Comparison of ENCODE assay signal across 12 mouse cellular contexts in the genomic region with DNA sequence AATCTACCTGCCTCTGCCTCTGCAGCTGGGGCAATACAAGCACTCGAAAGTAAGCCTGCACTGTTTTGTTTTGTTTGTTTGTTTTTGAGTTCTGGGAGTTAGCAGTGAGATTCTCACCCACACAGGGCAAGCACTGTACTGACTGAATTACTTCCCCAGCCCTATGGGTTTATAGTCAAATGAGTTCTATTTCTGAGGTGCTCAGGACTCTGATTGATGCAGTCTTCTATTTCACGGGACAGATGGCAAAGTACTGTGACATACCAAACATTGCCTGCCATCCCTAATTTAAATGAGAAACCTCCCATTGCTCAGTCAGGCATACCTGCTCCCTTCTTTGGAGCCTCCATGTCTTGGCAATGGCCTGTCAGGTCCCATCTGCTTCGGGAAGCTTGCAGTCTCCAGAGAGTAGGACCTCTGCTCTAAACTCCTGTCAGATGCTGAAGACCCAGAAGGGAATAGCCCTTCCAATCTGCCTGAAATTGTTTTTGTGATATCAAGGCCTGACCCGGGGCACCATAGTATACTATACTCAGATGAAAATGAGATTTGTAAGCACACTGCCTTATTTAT.
DNase-seq lines count a peak whose midpoint lies in the region; ATAC-seq lines count a peak whose summit lies in the region.
"Had no signal": no experiment of that assay in that cellular context is flagged by ENCODE, and none has a peak within 500 bp of the region (broad histone marks: within the 10 kb centered on the region; RNA-seq: fewer than 3 reads in every experiment).

No protein-coding gene starts in this region.

- H3K4me1 ChIP-seq in midbrain, embryonic 12.5 days, result no peaks in the 10 kb centered on the region
- no peaks in the 10 kb centered on the region for H3K4me1 ChIP-seq in midbrain, embryonic 11.5 days (ENCODE audit: control insufficient read depth, insufficient read depth, low read length)
- H3K4me1 ChIP-seq in forebrain, embryonic 15.5 days, result peaks cover 6% of the 10 kb centered on the region; the same call in 1 of the 2 replicates
- no peaks in the 10 kb centered on the region for H3K4me1 ChIP-seq in hindbrain, embryonic 15.5 days (replicated peaks)
- H3K4me1 ChIP-seq: limb, embryonic 12.5 days had no signal

- no peak overlapping the region for H3K27ac ChIP-seq in midbrain, embryonic 12.5 days (replicated peaks)
- no peak overlapping the region for H3K27ac ChIP-seq in midbrain, embryonic 11.5 days (ENCODE audit: low read depth, low read length)
- H3K27ac ChIP-seq in forebrain, embryonic 15.5 days (replicated peaks), result no peak overlapping the region
- no peak overlapping the region for H3K27ac ChIP-seq in hindbrain, embryonic 15.5 days (replicated peaks)
- H3K27ac ChIP-seq: limb, embryonic 12.5 days had no signal

- 0 out of 2 replicates have a peak, but pooled peaks have one; percentile 19 for ATAC-seq in midbrain, embryonic 12.5 days (ENCODE audit: low FRiP score, low read depth)
- no peak for ATAC-seq in midbrain, embryonic 11.5 days (ENCODE audit: low FRiP score)
- ATAC-seq in forebrain, embryonic 15.5 days (replicated peaks), result peak; percentile 92
- peak; percentile 88 for ATAC-seq in hindbrain, embryonic 15.5 days (ENCODE audit: low FRiP score, low read depth)
- ATAC-seq: inflammation-experienced regulatory T-cells, adult 6 months had no signal

- 63% methylated on average over 4 of the region's 4 CpGs for WGBS in midbrain, embryonic 12.5 days
- 75% methylated on average over 4 of the region's 4 CpGs for WGBS in midbrain, embryonic 11.5 days
- WGBS in forebrain, embryonic 15.5 days, result 46% methylated on average over 4 of the region's 4 CpGs
- 40% methylated on average over 4 of the region's 4 CpGs for WGBS in hindbrain, embryonic 15.5 days

- H3K9me3 ChIP-seq in midbrain, embryonic 12.5 days, result no peaks in the 10 kb centered on the region
- no peaks in the 10 kb centered on the region for H3K9me3 ChIP-seq in midbrain, embryonic 11.5 days (ENCODE audit: control insufficient read depth, low read length)
- no peaks in the 10 kb centered on the region for H3K9me3 ChIP-seq in forebrain, embryonic 15.5 days
- no peaks in the 10 kb centered on the region for H3K9me3 ChIP-seq in hindbrain, embryonic 15.5 days
- H3K9me3 ChIP-seq: limb, embryonic 12.5 days had no signal

- no peaks in the 10 kb centered on the region for H3K36me3 ChIP-seq in midbrain, embryonic 12.5 days
- H3K36me3 ChIP-seq in midbrain, embryonic 11.5 days (ENCODE audit: control insufficient read depth, insufficient read depth, low read length), result no peaks in the 10 kb centered on the region
- H3K36me3 ChIP-seq in forebrain, embryonic 15.5 days, result no peaks in the 10 kb centered on the region
- no peaks in the 10 kb centered on the region for H3K36me3 ChIP-seq in hindbrain, embryonic 15.5 days
- H3K36me3 ChIP-seq: limb, embryonic 12.5 days had no signal

- H3K9ac ChIP-seq in midbrain, embryonic 12.5 days (replicated peaks), result no peak overlapping the region
- H3K9ac ChIP-seq in midbrain, embryonic 11.5 days (ENCODE audit: low read length), result no peak overlapping the region
- H3K9ac ChIP-seq in forebrain, embryonic 15.5 days (replicated peaks), result no peak overlapping the region
- no peak overlapping the region for H3K9ac ChIP-seq in hindbrain, embryonic 15.5 days
- H3K9ac ChIP-seq: limb, embryonic 12.5 days had no signal

- no peaks in the 10 kb centered on the region for H3K27me3 ChIP-seq in midbrain, embryonic 12.5 days
- H3K27me3 ChIP-seq in midbrain, embryonic 11.5 days (ENCODE audit: control insufficient read depth, insufficient read depth, low read length), result no peaks in the 10 kb centered on the region
- H3K27me3 ChIP-seq in forebrain, embryonic 15.5 days, result no peaks in the 10 kb centered on the region
- no peaks in the 10 kb centered on the region for H3K27me3 ChIP-seq in hindbrain, embryonic 15.5 days
- H3K27me3 ChIP-seq: limb, embryonic 12.5 days had no signal

- DNase-seq in midbrain, embryonic 11.5 days (ENCODE audit: low spot score, missing footprints), result no peak
- DNase-seq in retina, embryonic 14.5 days (ENCODE audit: low spot score), result peak; percentile 37
- DNase-seq in frontal cortex, postnatal 14 days (ENCODE audit: low spot score in 2 of 2), result no peak
- no peak for DNase-seq in layer of hippocampus, postnatal 25 days (ENCODE audit: extremely low spot score in 1 of 2, low spot score in 1 of 2)
- DNase-seq: cerebellum, adult 11-12 months; kidney, postnatal 10 days; right cerebral cortex, postnatal 4 days had no signal

- H3K4me2 ChIP-seq in midbrain, embryonic 12.5 days (replicated peaks), result no peak overlapping the region
- H3K4me2 ChIP-seq in midbrain, embryonic 11.5 days, result no peak overlapping the region
- no peak overlapping the region for H3K4me2 ChIP-seq in forebrain, embryonic 15.5 days (replicated peaks)
- no peak overlapping the region for H3K4me2 ChIP-seq in hindbrain, embryonic 15.5 days
- H3K4me2 ChIP-seq: limb, embryonic 12.5 days had no signal

- no peak overlapping the region for H3K4me3 ChIP-seq in midbrain, embryonic 12.5 days
- H3K4me3 ChIP-seq in midbrain, embryonic 11.5 days (ENCODE audit: low read depth, low read length), result no peak overlapping the region
- no peak overlapping the region for H3K4me3 ChIP-seq in forebrain, embryonic 15.5 days
- no peak overlapping the region for H3K4me3 ChIP-seq in hindbrain, embryonic 15.5 days
- H3K4me3 ChIP-seq: limb, embryonic 12.5 days had no signal
